ENCODE assay signal across 14 mouse cellular contexts in the genomic region with DNA sequence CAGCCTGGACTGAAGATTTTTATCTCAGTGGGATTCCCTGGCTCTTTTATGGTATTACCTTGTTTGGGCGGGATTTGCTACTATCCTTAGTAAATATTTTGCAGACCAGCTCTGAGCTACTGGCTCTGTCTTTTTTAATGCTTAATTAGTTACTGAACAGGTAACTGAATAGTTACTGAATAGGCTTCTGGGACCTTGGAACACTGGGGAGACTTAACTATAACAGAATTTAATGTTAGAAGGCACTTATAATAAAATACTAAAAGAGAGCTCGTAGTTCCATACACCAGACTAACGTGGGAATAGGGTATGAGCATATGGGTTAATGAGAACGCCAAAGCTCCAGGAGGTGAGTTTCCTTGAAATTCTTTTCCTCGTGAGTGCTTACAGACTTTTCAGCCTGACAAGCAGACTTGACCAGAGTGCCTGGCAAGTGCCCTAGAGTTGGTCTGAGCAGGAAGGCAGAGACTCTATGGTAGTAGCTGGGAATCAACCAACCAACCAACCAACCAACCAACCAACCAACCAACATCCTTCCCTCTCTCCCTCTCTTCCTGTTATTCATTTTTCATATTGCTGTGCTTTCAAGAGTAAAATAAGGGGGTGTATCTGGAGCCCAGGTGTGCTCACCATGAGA.
"Had no signal": no experiment of that assay in that cellular context is flagged by ENCODE, and none has a peak within 500 bp of the region (broad histone marks: within the 10 kb centered on the region; RNA-seq: fewer than 3 reads in every experiment).

No protein-coding gene starts in this region.

- H3K27ac ChIP-seq: limb, embryonic 13.5 days; liver, embryonic 12.5 days; lung, embryonic 15.5 days; macrophage; midbrain, embryonic 12.5 days had no signal

- H3K4me3 ChIP-seq: limb, embryonic 13.5 days; liver, embryonic 12.5 days; lung, embryonic 15.5 days; midbrain, embryonic 12.5 days had no signal

- H3K9ac ChIP-seq: limb, embryonic 13.5 days; liver, embryonic 12.5 days; lung, embryonic 15.5 days; midbrain, embryonic 12.5 days had no signal

- H3K27me3 ChIP-seq: limb, embryonic 13.5 days; liver, embryonic 12.5 days; lung, embryonic 15.5 days; midbrain, embryonic 12.5 days had no signal

- ATAC-seq: hindbrain, embryonic 16.5 days; inflammation-experienced regulatory T-cells, adult 6 months; intestine, postnatal 0 days; liver, embryonic 12.5 days had no signal

- H3K4me2 ChIP-seq: limb, embryonic 13.5 days; liver, embryonic 12.5 days; lung, embryonic 15.5 days; midbrain, embryonic 12.5 days had no signal

- H3K4me1 ChIP-seq: limb, embryonic 13.5 days; liver, embryonic 12.5 days; lung, embryonic 15.5 days; midbrain, embryonic 12.5 days had no signal

- H3K9me3 ChIP-seq: limb, embryonic 13.5 days; liver, embryonic 12.5 days; lung, embryonic 15.5 days; midbrain, embryonic 12.5 days had no signal

- DNase-seq: layer of hippocampus, adult 9-11 months; left cerebral cortex, postnatal 4 days; lung, postnatal 14 days; right cerebral cortex, postnatal 14 days; thymus, adult 18-20 months; thymus, postnatal 14 days had no signal
